Mouse (Mus musculus) ES-E14 (cell line): ENCODE results near the gene Anapc4. TPM values are rescaled to one million over a fixed set of nuclear protein-coding genes. Genes with fewer than 3 reads are reported as not detected.
A peak's percentile ranks its signal among the peaks of the same experiment; 100 is the strongest.

Experiments
- DNase-seq: peaks from one replicate; pipeline ENCODE4 v3.0.0-alpha.2; 2013; ENCODE audit warnings: low read depth, low spot score
- H3K27ac ChIP-seq: 2 replicates; pipeline ENCODE4 v1.5.1; 2012; ENCODE audit warnings: low read depth, mild to moderate bottlenecking, low read length, moderate library complexity, mixed read lengths; ENCODE audit not compliant: poor library complexity, insufficient read depth, severe bottlenecking
- H3K36me3 ChIP-seq: 2 replicates; pipeline ENCODE4 v1.6.1; 2012; ENCODE audit warnings: mild to moderate bottlenecking, low read length, moderate library complexity, mixed read lengths; ENCODE audit not compliant: control insufficient read depth, poor library complexity, insufficient read depth, severe bottlenecking
- H3K4me1 ChIP-seq, 2 experiments: fragments of 150-350 bp in 1 of 2; sonication (generic) in 1 of 2; 2 replicates each; pipeline ENCODE4 v1.6.1; 2012; ENCODE audit warnings: low read length in 2 of 2, mild to moderate bottlenecking in 1 of 2, mixed read lengths in 1 of 2; ENCODE audit not compliant: control insufficient read depth in 2 of 2, insufficient read depth in 2 of 2, poor library complexity in 1 of 2
- H3K4me3 ChIP-seq, 2 experiments: fragments of 150-350 bp in 1 of 2; sonication (generic) in 1 of 2; 2 replicates each; pipeline ENCODE4 v1.5.1; 2012; ENCODE audit warnings: low read length in 2 of 2, low read depth in 1 of 2, mild to moderate bottlenecking in 1 of 2, mixed read lengths in 1 of 2; ENCODE audit not compliant: insufficient read depth in 1 of 2, poor library complexity in 1 of 2, severe bottlenecking in 1 of 2
- H3K9ac ChIP-seq: 2 replicates; pipeline ENCODE4 v1.6.1; 2012; ENCODE audit warnings: low read depth, mild to moderate bottlenecking, low read length, mixed read lengths; ENCODE audit not compliant: poor library complexity, insufficient read depth, severe bottlenecking
- H3K9me3 ChIP-seq: fragments of 150-350 bp; sonication (generic); 2 replicates; pipeline ENCODE4 v1.6.1; 2012; ENCODE audit warnings: low read depth, mild to moderate bottlenecking, low read length; ENCODE audit not compliant: control insufficient read depth, insufficient read depth
- CHD2 ChIP-seq: IDR thresholded peaks from 2 replicates; pipeline ENCODE4 v1.6.1; 2014; ENCODE audit warnings: mild to moderate bottlenecking, low read depth, low read length, inconsistent platforms
- HCFC1 ChIP-seq: IDR thresholded peaks from 2 replicates; pipeline ENCODE4 v1.6.1; 2012; ENCODE audit warnings: low read length, inconsistent platforms, borderline replicate concordance; ENCODE audit not compliant: insufficient read depth
- MAFK ChIP-seq: IDR thresholded peaks from 2 replicates; pipeline ENCODE4 v1.6.1; 2014; ENCODE audit warnings: mild to moderate bottlenecking, low read depth, low read length, inconsistent platforms; ENCODE audit not compliant: insufficient read depth
- ZC3H11A ChIP-seq: IDR thresholded peaks from 2 replicates; pipeline ENCODE4 v1.6.1; 2012; ENCODE audit warnings: low read depth, mild to moderate bottlenecking, inconsistent platforms, low read length, borderline replicate concordance
- ZNF384 ChIP-seq: IDR thresholded peaks from 2 replicates; pipeline ENCODE4 v1.6.1; 2012; ENCODE audit warnings: low read depth, low read length, inconsistent platforms
- in situ Hi-C, 2 experiments: fragments of 600-800 bp; cut with MboI; formaldehyde crosslinking; loops; one replicate each; pipeline ENCODE4 v1.15.1; 2025; ENCODE audit warnings: low sequenced_read_pairs in 2 of 2, inconsistent platforms in 1 of 2; ENCODE audit not compliant: unreplicated experiment in 2 of 2
- total RNA-seq: library from RNA; depleted of rRNA; stranded (reverse); fragments of 300-350 nt; gene quantifications from 2 replicates; pipeline ENCODE4 v1.2.3, GENCODE M21; 2012; rRNA removed

The Anapc4 gene
- total RNA-seq = 43.8 and 68.8 TPM in 2 replicates

DNA sequence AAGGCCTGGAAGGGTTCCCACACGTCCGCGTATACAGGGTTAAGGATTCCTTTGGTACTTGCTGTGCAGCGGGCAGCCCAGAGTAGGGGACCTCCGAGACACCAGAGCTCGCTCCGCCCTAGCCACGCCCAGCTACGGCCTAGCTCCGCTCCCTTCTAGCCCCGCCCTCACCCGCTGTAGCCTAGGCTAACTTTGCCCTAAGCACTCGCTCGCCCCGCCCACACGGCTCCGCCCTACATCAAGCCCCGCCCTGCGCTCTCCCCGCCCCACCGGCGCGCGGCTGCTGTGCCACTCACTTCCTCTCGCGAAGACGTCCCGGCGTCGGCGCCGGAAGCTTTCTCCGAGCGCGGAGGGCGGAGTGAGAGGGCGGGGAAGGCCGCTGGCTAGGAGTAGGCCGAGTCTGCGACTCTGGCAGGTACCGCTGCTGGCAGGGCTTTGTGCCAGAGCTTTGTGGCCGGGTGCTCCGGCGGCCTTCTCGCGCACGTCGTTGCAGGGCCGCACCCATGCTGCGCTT, at the start of gene Anapc4:
TSS of gene Anapc4 (plus strand) at position 252 of the 514 bp plus-strand sequence.
- DNase-seq = peak; percentile 99
- no peaks in the 10 kb centered on the region for H3K36me3 ChIP-seq
- peak within 1 kb of the TSS; percentile 82 to 97 for H3K4me3 ChIP-seq
- TF ChIP-seq HCFC1 (peak; percentile 73; the same call in 1 of the 2 replicates), ZNF384 (no peak)
- in situ Hi-C loops = no loop called here
- peak within 1 kb of the TSS; percentile 91 for H3K9ac ChIP-seq
- H3K9me3 ChIP-seq = no peaks in the 10 kb centered on the region
- H3K27ac ChIP-seq = no peak within 1 kb of the TSS
- H3K4me1 ChIP-seq = peaks cover 0 to 4% of the 10 kb centered on the region in 2 experiments; a peak in 1 of 4 replicates

DNA sequence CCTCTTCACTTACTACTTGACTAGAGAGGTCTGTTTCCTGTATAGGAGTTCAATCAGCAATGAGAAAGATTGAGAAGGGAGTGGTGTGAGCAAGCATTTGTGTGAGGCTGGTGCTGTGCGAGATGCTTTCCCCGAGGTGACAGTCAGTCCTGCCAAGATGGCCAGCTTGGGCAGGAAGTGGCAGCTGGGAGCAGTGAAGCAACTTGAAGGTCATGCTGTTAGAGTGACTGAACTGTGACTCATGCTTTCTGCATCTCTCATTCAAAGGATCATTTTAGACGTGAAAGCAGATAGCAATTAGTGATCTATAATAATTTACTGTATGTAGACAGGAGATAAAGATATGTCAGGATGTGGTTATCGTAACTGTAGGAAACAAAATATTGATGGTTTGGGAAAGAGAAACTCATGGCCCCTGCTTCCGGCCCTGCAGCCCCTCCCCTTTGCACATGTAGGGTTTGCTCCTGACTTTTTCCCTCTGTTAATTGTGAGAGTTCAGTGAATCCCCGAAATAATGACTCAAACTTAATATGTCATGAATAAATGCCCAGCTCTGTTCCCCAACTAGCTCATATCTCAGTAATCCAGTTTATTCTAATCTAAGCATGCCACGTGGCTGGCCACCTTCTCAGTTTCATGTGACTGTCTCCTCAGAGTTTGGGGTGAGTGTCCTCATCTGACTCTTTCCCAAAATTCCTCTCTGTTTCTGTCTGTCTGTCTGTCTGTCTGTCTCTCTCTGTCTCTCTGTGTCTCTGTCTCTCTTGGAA, 47.1 kb upstream of the Anapc4 start:
- TF ChIP-seq ZC3H11A (no peak), CHD2 (no peak), HCFC1 (no peak), ZNF384 (no peak), MAFK (no peak)
- no peak overlapping the region for H3K27ac ChIP-seq
- H3K9ac ChIP-seq = no peak overlapping the region
- no peaks in the 10 kb centered on the region for H3K9me3 ChIP-seq
- in situ Hi-C loops = no loop called here
- no peak overlapping the region for H3K4me3 ChIP-seq
- DNase-seq = no peak
- peaks cover 4% of the 10 kb centered on the region for H3K36me3 ChIP-seq
- H3K4me1 ChIP-seq = no peaks in the 10 kb centered on the region

DNA sequence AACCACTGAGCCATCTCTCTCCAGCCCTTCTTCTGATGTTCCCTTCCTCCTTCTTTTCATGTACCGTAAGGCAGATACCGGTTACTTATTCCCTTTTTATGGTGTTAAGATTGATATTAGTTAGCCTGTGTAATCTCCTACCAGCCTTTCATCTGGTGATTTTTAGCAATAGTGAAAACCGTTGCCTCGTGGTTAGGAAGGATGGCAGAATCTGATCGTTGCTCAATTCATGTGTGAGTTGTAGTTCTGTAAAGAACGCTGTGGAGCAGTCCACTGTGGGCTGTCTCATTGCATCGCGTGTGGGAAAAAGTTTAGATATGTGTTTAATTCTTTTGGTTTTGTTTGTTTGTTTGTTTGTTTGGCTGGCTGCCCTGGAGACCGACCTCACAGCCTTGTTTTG, 40.6 kb upstream of the Anapc4 start:
- no peak for TF ChIP-seq CHD2
- no peak overlapping the region for H3K9ac ChIP-seq
- in situ Hi-C loops = no loop called here

GRCm38 (mm10) chr5:52794109-52794508, 39.7 kb upstream of the Anapc4 start:
- Histone ChIP-seq H3K4me3 (no peak overlapping the region), H3K27ac (no peak overlapping the region), H3K36me3 (peaks cover 10% of the 10 kb centered on the region), H3K4me1 (no peaks in the 10 kb centered on the region), H3K9me3 (no peaks in the 10 kb centered on the region), H3K9ac (no peak overlapping the region)
- TF ChIP-seq CHD2 (no peak), HCFC1 (no peak), MAFK (no peak), ZNF384 (no peak), ZC3H11A (no peak)
- in situ Hi-C loops = no loop called here
- DNase-seq = no peak

More for the DNA sequence above, 40.6 kb upstream of the Anapc4 start:
- Histone ChIP-seq H3K27ac (no peak overlapping the region), H3K36me3 (peaks cover 12% of the 10 kb centered on the region), H3K4me3 (no peak overlapping the region), H3K4me1 (no peaks in the 10 kb centered on the region), H3K9me3 (no peaks in the 10 kb centered on the region)
- no peak for DNase-seq
